Mouse (Mus musculus): Measurements from ENCODE around the gene Gnb3. TPM values are rescaled to one million over a fixed set of nuclear protein-coding genes. Genes with fewer than 3 reads are reported as not detected.
"Not testable (repeated sequence)": the region's sequence is repeated elsewhere in the genome, so short reads cannot be mapped to it uniquely, and the experiment has no call there.

Gene Gnb3
- polyA plus RNA-seq, 1 experiment from 2014 or later = 0.29 TPM

DNA sequence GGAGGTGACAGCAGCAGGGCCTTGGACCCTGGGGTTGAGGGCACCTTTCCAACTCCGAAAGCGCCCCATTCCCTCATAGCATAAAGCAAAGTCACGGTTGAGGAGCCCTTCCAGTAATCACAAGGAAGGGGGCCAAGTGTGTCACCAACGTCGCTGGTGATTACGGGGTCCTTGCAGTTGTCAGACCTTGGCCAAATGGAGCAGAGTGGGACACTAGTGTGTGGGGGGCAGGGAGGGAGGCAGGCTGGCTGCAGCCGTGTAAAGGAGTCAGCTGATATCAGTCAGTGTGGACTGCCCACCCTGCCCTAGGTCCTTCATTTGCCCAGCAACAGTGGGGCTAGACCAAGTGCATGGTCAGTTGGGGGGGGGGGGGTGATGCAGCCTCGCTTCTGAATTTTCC, 25.6 kb downstream of the Gnb3 start:
- Histone ChIP-seq H3K4me2 (peak overlapping the region; percentile 88), H3K4me1 (replicated peaks) (peaks cover 56% of the 10 kb centered on the region), H3K4me3 (replicated peaks) (peak overlapping the region; percentile 68), H3K27ac (replicated peaks) (peak overlapping the region; percentile 86), H3K9ac (peak overlapping the region; percentile 66; the same call in 1 of the 2 replicates), H3K36me3 (replicated peaks) (peaks cover 72% of the 10 kb centered on the region), H3K9me3 (replicated peaks) (no peaks in the 10 kb centered on the region), H3K27me3 (no peaks in the 10 kb centered on the region)
- ATAC-seq (ENCODE audit: insufficient read depth) = no peak
- 34% methylated on average over 8 of the region's 8 CpGs for WGBS (ENCODE audit: insufficient replicate concordance)

DNA sequence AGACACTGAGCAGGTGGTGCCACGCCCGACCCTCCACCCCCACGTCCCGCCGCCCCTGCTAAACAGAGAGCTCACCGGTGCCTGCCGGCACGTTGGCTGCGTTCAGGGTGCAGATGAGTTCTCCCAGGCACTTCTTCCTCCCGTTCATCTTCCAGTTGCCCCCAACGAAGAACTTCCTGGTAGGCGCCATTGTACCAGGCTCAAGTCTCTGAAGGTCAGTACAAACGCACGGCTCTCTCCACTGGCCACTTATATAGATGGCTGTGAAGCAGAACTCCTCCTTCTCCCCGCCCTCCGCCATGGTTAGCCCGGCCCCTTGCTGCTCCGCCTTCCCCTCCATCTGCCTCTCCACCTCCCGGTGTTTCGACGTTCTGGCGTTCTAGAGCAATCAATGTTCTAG, 26.1 kb downstream of the Gnb3 start, which contains the start of gene Tpi1:
Tpi1 (minus strand) TSS at position 364 of the 400 bp plus-strand sequence.
- H3K4me2 ChIP-seq = peak within 1 kb of the TSS; percentile 88
- WGBS (ENCODE audit: insufficient replicate concordance) = under 1% methylated on average over 22 of the region's 22 CpGs
- ATAC-seq (ENCODE audit: insufficient read depth) = peak; percentile 81
- peaks cover 67% of the 10 kb centered on the region for H3K36me3 ChIP-seq (replicated peaks)
- peak within 1 kb of the TSS; percentile 68 for H3K4me3 ChIP-seq (replicated peaks)
- H3K9me3 ChIP-seq (replicated peaks) = no peaks in the 10 kb centered on the region
- no peaks in the 10 kb centered on the region for H3K27me3 ChIP-seq
- peak within 1 kb of the TSS; percentile 86 for H3K27ac ChIP-seq (replicated peaks)
- peak within 1 kb of the TSS; percentile 66 for H3K9ac ChIP-seq
- peaks cover 61% of the 10 kb centered on the region for H3K4me1 ChIP-seq (replicated peaks)

DNA sequence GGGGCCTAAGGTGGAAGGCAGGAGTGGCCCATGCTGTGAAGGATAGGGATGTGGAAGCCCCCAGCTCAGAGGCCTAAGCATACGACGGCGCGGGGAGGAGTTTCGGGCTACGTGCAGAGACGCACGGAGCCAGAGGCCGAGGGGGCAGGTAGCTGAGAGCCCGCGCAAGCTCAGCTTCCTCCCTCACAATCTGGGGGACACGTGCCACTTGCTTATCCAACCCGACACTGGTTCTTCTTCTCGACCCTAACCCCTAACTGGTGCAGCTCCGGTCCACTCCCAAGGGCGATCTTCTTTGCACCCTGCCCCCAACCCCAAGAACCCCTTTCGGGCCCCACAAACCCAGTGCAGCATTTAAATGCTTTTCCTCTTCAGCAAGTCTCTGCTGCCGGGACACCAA, 26.6 kb downstream of the Gnb3 start:
- H3K4me1 ChIP-seq (replicated peaks) = peaks cover 64% of the 10 kb centered on the region
- peak overlapping the region; percentile 86 for H3K27ac ChIP-seq (replicated peaks)
- H3K9me3 ChIP-seq (replicated peaks) = no peaks in the 10 kb centered on the region
- H3K4me2 ChIP-seq = peak overlapping the region; percentile 88
- WGBS (ENCODE audit: insufficient replicate concordance) = 0% methylated on average over 18 of the region's 18 CpGs
- no peaks in the 10 kb centered on the region for H3K27me3 ChIP-seq
- H3K36me3 ChIP-seq (replicated peaks) = peaks cover 63% of the 10 kb centered on the region
- H3K9ac ChIP-seq = peak overlapping the region; percentile 66
- H3K4me3 ChIP-seq (replicated peaks) = peak overlapping the region; percentile 68
- peak; percentile 67 for ATAC-seq (ENCODE audit: insufficient read depth)

GRCm38 (mm10) chr6:124812848-124813247, 27.2 kb downstream of the Gnb3 start:
- Histone ChIP-seq H3K9me3 (replicated peaks) (no peaks in the 10 kb centered on the region), H3K4me1 (replicated peaks) (peaks cover 70% of the 10 kb centered on the region), H3K27ac (replicated peaks) (peak overlapping the region; percentile 86), H3K9ac (peak overlapping the region; percentile 66), H3K27me3 (no peaks in the 10 kb centered on the region), H3K36me3 (replicated peaks) (peaks cover 56% of the 10 kb centered on the region), H3K4me2 (peak overlapping the region; percentile 88), H3K4me3 (replicated peaks) (peak overlapping the region; percentile 68)
- no peak for ATAC-seq (ENCODE audit: insufficient read depth)
- WGBS (ENCODE audit: insufficient replicate concordance) = 23% methylated on average over 9 of the region's 9 CpGs

- 74% methylated on average over 24 of the region's 24 CpGs for WGBS (ENCODE audit: insufficient replicate concordance)
- Histone ChIP-seq H3K9me3 (replicated peaks) (no peaks in the 10 kb centered on the region), H3K36me3 (replicated peaks) (peaks cover 47% of the 10 kb centered on the region), H3K27me3 (no peaks in the 10 kb centered on the region), H3K4me2 (peak overlapping the region; percentile 88), H3K4me3 (replicated peaks) (peak overlapping the region; percentile 68), H3K4me1 (replicated peaks) (peaks cover 78% of the 10 kb centered on the region), H3K9ac (peak overlapping the region; percentile 66), H3K27ac (replicated peaks) (peak overlapping the region; percentile 86)
- ATAC-seq (ENCODE audit: insufficient read depth) = no peak
Observed at GRCm38 (mm10) chr6:124811701-124812560, 28.1 kb downstream of the Gnb3 start.

DNA sequence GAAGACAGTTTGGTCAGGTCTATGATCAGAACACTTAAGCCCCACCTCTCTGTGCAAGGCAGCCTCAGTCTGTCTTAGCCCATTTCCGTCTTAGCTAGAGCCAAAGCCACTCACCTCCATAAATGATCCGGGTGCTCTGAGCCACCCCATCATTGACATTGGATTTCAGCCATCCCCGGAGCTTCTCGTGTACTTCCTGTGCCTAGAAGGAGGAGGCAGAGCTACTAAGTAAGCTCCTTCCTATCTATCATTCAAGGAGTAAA, 28.7 kb downstream of the Gnb3 start:
- Histone ChIP-seq H3K4me1 (replicated peaks) (peaks cover 84% of the 10 kb centered on the region), H3K36me3 (replicated peaks) (peaks cover 41% of the 10 kb centered on the region), H3K4me2 (no peak overlapping the region), H3K4me3 (replicated peaks) (no peak overlapping the region), H3K9me3 (replicated peaks) (no peaks in the 10 kb centered on the region), H3K9ac (no peak overlapping the region), H3K27ac (replicated peaks) (0 out of 2 replicates have a peak overlapping the region, but pooled peaks have one; percentile 86), H3K27me3 (no peaks in the 10 kb centered on the region)
- WGBS (ENCODE audit: insufficient replicate concordance) = 74% methylated on average over 4 of the region's 4 CpGs
- no peak for ATAC-seq (ENCODE audit: insufficient read depth)

DNA sequence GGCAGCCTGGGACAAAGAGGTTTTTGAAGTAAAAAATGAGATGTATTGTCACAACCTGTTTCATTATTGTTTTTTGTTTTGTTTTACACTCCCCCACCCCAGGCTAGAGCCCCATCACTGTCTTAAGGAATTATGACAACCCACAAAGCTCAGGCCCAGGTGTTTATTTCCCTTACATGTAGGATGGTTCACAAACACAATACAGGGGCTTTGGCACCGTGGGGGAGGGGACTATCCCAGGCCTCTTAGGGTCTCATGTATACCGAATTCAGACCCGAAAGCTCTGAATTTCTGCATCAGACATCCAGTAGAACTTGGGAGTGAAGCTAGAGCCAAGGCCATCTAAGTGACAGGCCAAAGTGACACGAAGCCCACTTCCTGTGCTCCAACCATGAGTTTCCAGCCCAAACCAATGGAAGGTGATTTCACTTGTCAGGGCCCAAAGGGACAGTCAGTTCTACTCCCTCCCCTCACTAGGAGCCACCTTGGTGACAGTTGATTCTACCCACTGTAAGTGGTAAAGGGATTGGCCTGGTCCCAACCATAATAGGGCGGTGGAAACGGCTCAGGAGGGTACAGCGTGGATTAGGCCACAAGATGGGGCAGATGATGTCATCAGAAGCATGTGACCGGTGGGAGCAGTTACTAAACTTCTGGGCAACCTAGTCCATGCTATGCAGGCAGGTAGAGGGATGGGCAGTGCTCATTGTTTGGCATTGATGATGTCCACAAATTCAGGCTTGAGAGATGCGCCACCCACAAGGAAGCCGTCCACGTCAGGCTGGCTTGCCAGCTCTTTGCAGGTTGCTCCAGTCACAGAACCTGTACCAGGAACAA, 29.3 kb downstream of the Gnb3 start:
- Histone ChIP-seq H3K27ac (replicated peaks) (peak overlapping the region; percentile 91; the same call in 1 of the 2 replicates), H3K4me1 (replicated peaks) (peaks cover 89% of the 10 kb centered on the region), H3K4me2 (peak overlapping the region; percentile 98; the same call in 1 of the 2 replicates), H3K36me3 (replicated peaks) (peaks cover 35% of the 10 kb centered on the region)
- not testable (repeated sequence) for H3K9me3 ChIP-seq (replicated peaks); H3K4me3 ChIP-seq (replicated peaks); H3K27me3 ChIP-seq; H3K9ac ChIP-seq; ATAC-seq (ENCODE audit: insufficient read depth)
- 77% methylated on average over 11 of the region's 11 CpGs for WGBS (ENCODE audit: insufficient replicate concordance)

- H3K27ac ChIP-seq (replicated peaks) = peak overlapping the region; percentile 91
- H3K27me3 ChIP-seq = no peaks in the 10 kb centered on the region
- H3K36me3 ChIP-seq (replicated peaks) = peaks cover 30% of the 10 kb centered on the region
- peak overlapping the region; percentile 85 for H3K9ac ChIP-seq
- H3K9me3 ChIP-seq (replicated peaks) = no peaks in the 10 kb centered on the region
- WGBS (ENCODE audit: insufficient replicate concordance) = 46% methylated on average over 14 of the region's 14 CpGs
- peaks cover 90% of the 10 kb centered on the region for H3K4me1 ChIP-seq (replicated peaks)
- H3K4me3 ChIP-seq (replicated peaks) = peak overlapping the region; percentile 76
- peak overlapping the region; percentile 98 for H3K4me2 ChIP-seq
- no peak for ATAC-seq (ENCODE audit: insufficient read depth)
Observed at GRCm38 (mm10) chr6:124809775-124810538, 30.1 kb downstream of the Gnb3 start.

- Histone ChIP-seq H3K36me3 (replicated peaks) (peaks cover 30% of the 10 kb centered on the region), H3K27me3 (no peaks in the 10 kb centered on the region), H3K4me3 (replicated peaks) (peak overlapping the region; percentile 76), H3K9me3 (replicated peaks) (no peaks in the 10 kb centered on the region), H3K9ac (peak overlapping the region; percentile 85), H3K27ac (replicated peaks) (peak overlapping the region; percentile 91), H3K4me1 (replicated peaks) (peaks cover 90% of the 10 kb centered on the region), H3K4me2 (peak overlapping the region; percentile 98)
- ATAC-seq (ENCODE audit: insufficient read depth) = peak; percentile 40
- under 1% methylated on average over 35 of the region's 35 CpGs for WGBS (ENCODE audit: insufficient replicate concordance)
Observed at GRCm38 (mm10) chr6:124809052-124809774, 30.9 kb downstream of the Gnb3 start.

- peak within 1 kb of the TSS; percentile 91 for H3K27ac ChIP-seq (replicated peaks)
- H3K4me2 ChIP-seq = peak within 1 kb of the TSS; percentile 98
- ATAC-seq (ENCODE audit: insufficient read depth) = peak; percentile 60
- H3K4me3 ChIP-seq (replicated peaks) = peak within 1 kb of the TSS; percentile 76
- H3K27me3 ChIP-seq = no peaks in the 10 kb centered on the region
- peaks cover 30% of the 10 kb centered on the region for H3K36me3 ChIP-seq (replicated peaks)
- peak within 1 kb of the TSS; percentile 85 for H3K9ac ChIP-seq
- 3% methylated on average over 29 of the region's 29 CpGs for WGBS (ENCODE audit: insufficient replicate concordance)
- H3K9me3 ChIP-seq (replicated peaks) = no peaks in the 10 kb centered on the region
- peaks cover 86% of the 10 kb centered on the region for H3K4me1 ChIP-seq (replicated peaks)
Observed at GRCm38 (mm10) chr6:124808358-124809012, 31.6 kb downstream of the Gnb3 start, which contains the start of gene Spsb2. Gene Spsb2, plus strand, starts transcription at chr6:124808661.

Measured in liver, embryonic 15.5 days (tissue).